Mouse (Mus musculus) CD4-positive helper T cell, adult 2 months (primary cell): ENCODE results near the gene Trmt11.
"Not testable (repeated sequence)": the region's sequence is repeated elsewhere in the genome, so short reads cannot be mapped to it uniquely, and the experiment has no call there.

ENCODE experiments used
- DNase-seq: peaks from one replicate; pipeline ENCODE4 v3.0.0-alpha.2; 2012; ENCODE audit warnings: low read depth, missing footprints, low spot score

The Trmt11 gene

GRCm38 (mm10) chr10:30555686-30556578 is 44.6 kb downstream of the Trmt11 start:
- no peak for DNase-seq

- DNase-seq, result no peak
Measured at GRCm38 (mm10) chr10:30552377-30552776, 48.2 kb downstream of the Trmt11 start.

- peak; percentile 38 for DNase-seq
Measured at GRCm38 (mm10) chr10:30549974-30550373, 50.6 kb downstream of the Trmt11 start.

- peak; percentile 79 for DNase-seq
Measured at GRCm38 (mm10) chr10:30538538-30538815, 62.1 kb downstream of the Trmt11 start.

- DNase-seq, result peak; percentile 74
Measured at GRCm38 (mm10) chr10:30537734-30538537, 62.6 kb downstream of the Trmt11 start.

GRCm38 (mm10) chr10:30535930-30536329 is 64.6 kb downstream of the Trmt11 start:
- DNase-seq, result not testable (repeated sequence)

GRCm38 (mm10) chr10:30527122-30527521 is 73.4 kb downstream of the Trmt11 start:
- no peak for DNase-seq

- no peak for DNase-seq
Measured at GRCm38 (mm10) chr10:30521727-30522126, 78.8 kb downstream of the Trmt11 start.

GRCm38 (mm10) chr10:30519143-30519542 is 81.4 kb downstream of the Trmt11 start:
- DNase-seq, result no peak

GRCm38 (mm10) chr10:30517224-30517623 is 83.3 kb downstream of the Trmt11 start:
- peak; percentile 5 for DNase-seq

- DNase-seq, result no peak
Measured at GRCm38 (mm10) chr10:30516771-30517170, 83.8 kb downstream of the Trmt11 start.

GRCm38 (mm10) chr10:30504736-30505135 is 95.8 kb downstream of the Trmt11 start:
- peak; percentile 5 for DNase-seq

GRCm38 (mm10) chr10:30503168-30503567 is 97.4 kb downstream of the Trmt11 start:
- no peak for DNase-seq

GRCm38 (mm10) chr10:30502718-30503117 is 97.8 kb downstream of the Trmt11 start:
- peak; percentile 3 for DNase-seq

GRCm38 (mm10) chr10:30498223-30498622 is 102.3 kb downstream of the Trmt11 start:
- not testable (repeated sequence) for DNase-seq
